In genomic region chr4:130266601-130267000, GRCm38 (mm10) we compare ENCODE assay signal across 14 mouse cellular contexts. TPM values are rescaled to one million over a fixed set of nuclear protein-coding genes. Genes with fewer than 3 reads are reported as not detected.
DNase-seq lines count a peak whose midpoint lies in the region; ATAC-seq lines count a peak whose summit lies in the region.
"Had no signal": no experiment of that assay in that cellular context is flagged by ENCODE, and none has a peak within 500 bp of the region (broad histone marks: within the 10 kb centered on the region; RNA-seq: fewer than 3 reads in every experiment).

No protein-coding gene starts in this region.

- no peak overlapping the region for H3K9ac ChIP-seq in limb, embryonic 15.5 days
- H3K9ac ChIP-seq: hindbrain, embryonic 14.5 days had no signal

- peaks cover 23% of the 10 kb centered on the region for H3K36me3 ChIP-seq in limb, embryonic 15.5 days

- H3K4me2 ChIP-seq in limb, embryonic 15.5 days = 0 out of 2 replicates have a peak overlapping the region, but pooled peaks have one; percentile 5
- H3K4me2 ChIP-seq: hindbrain, embryonic 14.5 days had no signal

- peak; percentile 26 for DNase-seq in kidney, adult 9 months
- no peak for DNase-seq in kidney, adult 18-20 months
- peak; percentile 30 for DNase-seq in mesoderm, embryonic 11.5 days (ENCODE audit: low read depth, low spot score)
- no peak for DNase-seq in layer of hippocampus, postnatal 36 days
- DNase-seq in adrenal gland, postnatal 14 days = no peak
- no peak for DNase-seq in left cerebral cortex, adult 8-10 months (ENCODE audit: low spot score in 2 of 2)

- ATAC-seq in limb, embryonic 15.5 days (ENCODE audit: insufficient number of reproducible peaks, low FRiP score, low TSS enrichment, low read depth) = no peak; the same call in 1 of the 2 replicates

- no peaks in the 10 kb centered on the region for H3K9me3 ChIP-seq in limb, embryonic 15.5 days

- peak overlapping the region; percentile 22; the same call in 1 of the 2 replicates for H3K4me3 ChIP-seq in brown adipose tissue, adult 24 weeks (ENCODE audit: insufficient read depth, low read depth, low read length)
- H3K4me3 ChIP-seq in limb, embryonic 15.5 days = no peak overlapping the region

- H3K4me1 ChIP-seq in brown adipose tissue, adult 24 weeks (ENCODE audit: control insufficient read depth, insufficient read depth, insufficient read length, low read length) = no peaks in the 10 kb centered on the region
- H3K4me1 ChIP-seq in limb, embryonic 15.5 days = peaks cover 26% of the 10 kb centered on the region

- WGBS in limb, embryonic 15.5 days = 54% methylated on average over 9 of the region's 9 CpGs

- no peaks in the 10 kb centered on the region for H3K27me3 ChIP-seq in limb, embryonic 15.5 days

- H3K27ac ChIP-seq in brown adipose tissue, adult 24 weeks (replicated peaks; ENCODE audit: low read depth, low read length) = no peak overlapping the region
- peak overlapping the region; percentile 14; the same call in 1 of the 2 replicates for H3K27ac ChIP-seq in limb, embryonic 15.5 days
- H3K27ac ChIP-seq: hindbrain, embryonic 14.5 days had no signal

RNA-seq across cellular contexts. Expression of gene Serinc2, which starts 12.4 kb away (rescaled TPM):
- 1.6 and 2.3 TPM in 2 replicates for polyA plus RNA-seq in brown adipose tissue, adult 24 weeks (2012; ENCODE audit: insufficient read depth, insufficient read length, missing spikeins)
- 132 and 136 TPM in 2 replicates for polyA plus RNA-seq in limb, embryonic 15.5 days (2015; fragmentation: Nextera tagmentation; extraction: Ambion mirVana)
- 10 to 100 TPM; 12.0 to 13.2 TPM for total RNA-seq in layer of hippocampus, postnatal 36 days (2021)
- total RNA-seq in adrenal gland, postnatal 14 days (2021) = 0.98 and 2.2 TPM in 2 replicates
- total RNA-seq in left cerebral cortex, adult 8-10 months (2022) = 1 to 10 TPM; 5.0 to 7.8 (median 6.5) TPM

RNA-seq across cellular contexts. Expression of gene Fabp3, which starts 41.8 kb away (rescaled TPM):
- 1,247 and 2,143 TPM in 2 replicates for polyA plus RNA-seq in brown adipose tissue, adult 24 weeks (2012; ENCODE audit: insufficient read depth, insufficient read length, missing spikeins)
- 37.2 and 72.7 TPM in 2 replicates for polyA plus RNA-seq in limb, embryonic 15.5 days (2015; fragmentation: Nextera tagmentation; extraction: Ambion mirVana)
- total RNA-seq in layer of hippocampus, postnatal 36 days (2021) = 10 to 100 TPM; 94.1 to 94.6 TPM
- 185 and 345 TPM in 2 replicates for total RNA-seq in adrenal gland, postnatal 14 days (2021)
- 100 to 1,000 TPM; 131 to 144 (median 138) TPM for total RNA-seq in left cerebral cortex, adult 8-10 months (2022)

RNA-seq across cellular contexts. Expression of gene Gm10570, which starts 41.9 kb away (rescaled TPM):
- polyA plus RNA-seq in brown adipose tissue, adult 24 weeks (2012; ENCODE audit: insufficient read depth, insufficient read length, missing spikeins) = 2.1 TPM in 1 of 2 replicates, not detected in the other
- not detected in 2 replicates for polyA plus RNA-seq in limb, embryonic 15.5 days (2015; fragmentation: Nextera tagmentation; extraction: Ambion mirVana)
- total RNA-seq in layer of hippocampus, postnatal 36 days (2021) = 1 to 10 TPM in 1 of 2 experiments, not detected in 1; 1.1 TPM
- 1.5 TPM in 1 of 2 replicates, not detected in the other for total RNA-seq in adrenal gland, postnatal 14 days (2021)
- total RNA-seq in left cerebral cortex, adult 8-10 months (2022) = 1 to 10 TPM in 3 of 4 experiments, not detected in 1; 1.7 to 2.5 (median 2.2) TPM
- total RNA-seq: adrenal gland, adult 18-20 months had no signal
- polyA plus RNA-seq: C2C12; gonadal fat pad, adult 2 months; hindbrain, embryonic 14.5 days; limb, embryonic 11.5 days; neural tube, embryonic 11.5 days had no signal

RNA-seq across cellular contexts. Expression of gene Gm853, which starts 44.4 kb away (rescaled TPM):
- not detected in 2 replicates for polyA plus RNA-seq in brown adipose tissue, adult 24 weeks (2012; ENCODE audit: insufficient read depth, insufficient read length, missing spikeins)
- polyA plus RNA-seq in limb, embryonic 15.5 days (2015; fragmentation: Nextera tagmentation; extraction: Ambion mirVana) = not detected in 2 replicates
- not detected for total RNA-seq in layer of hippocampus, postnatal 36 days (2021)
- not detected in 2 replicates for total RNA-seq in adrenal gland, postnatal 14 days (2021)
- not detected for total RNA-seq in left cerebral cortex, adult 8-10 months (2022)
- total RNA-seq: adrenal gland, adult 18-20 months had no signal
- polyA plus RNA-seq: C2C12; gonadal fat pad, adult 2 months; limb, embryonic 11.5 days; neural tube, embryonic 11.5 days had no signal

Comparison
In these comparisons a context has a peak if more than half of its experiments do, and no peak if none do; other contexts are left out.
1. DNase-seq: peak in kidney, adult 9 months (single experiment) and mesoderm, embryonic 11.5 days (single experiment); none in kidney, adult 18-20 months (single experiment), layer of hippocampus, postnatal 36 days (0 of 2), adrenal gland, postnatal 14 days (single experiment) and left cerebral cortex, adult 8-10 months (0 of 2).